Mouse (Mus musculus) embryo, embryonic 11.5 days (tissue): Measurements from ENCODE around the gene Ptprc.

Source experiments
- DNase-seq: peaks from one replicate; pipeline ENCODE4 v3.0.0-alpha.2; 2012; ENCODE audit warnings: low read depth, low spot score

Gene Ptprc

GRCm38 (mm10) chr1:138040556-138040955, 135.0 kb downstream of the Ptprc start:
- no peak for DNase-seq

- no peak for DNase-seq
Observed at GRCm38 (mm10) chr1:138039201-138039600, 136.3 kb downstream of the Ptprc start.

DNA sequence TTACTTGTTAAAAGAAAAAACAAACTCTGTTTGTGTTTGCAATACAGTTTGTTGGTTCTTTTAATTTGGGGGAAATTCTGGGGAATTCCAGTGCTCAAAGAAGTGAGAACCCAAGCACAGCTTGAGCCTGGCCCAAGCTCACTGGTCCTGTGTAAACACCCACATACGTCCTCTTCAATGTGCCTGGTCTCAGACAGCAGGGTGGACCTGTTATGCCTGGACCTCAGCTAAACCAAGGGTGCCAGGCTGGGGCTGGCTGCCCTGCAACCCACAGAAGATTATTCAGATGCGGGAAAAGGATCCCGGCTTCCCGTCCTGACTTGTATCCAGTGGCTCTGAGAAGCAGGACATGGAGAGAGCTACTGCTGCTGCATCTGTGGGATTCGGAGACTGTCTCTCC, 138.0 kb downstream of the Ptprc start:
- DNase-seq: no peak

DNA sequence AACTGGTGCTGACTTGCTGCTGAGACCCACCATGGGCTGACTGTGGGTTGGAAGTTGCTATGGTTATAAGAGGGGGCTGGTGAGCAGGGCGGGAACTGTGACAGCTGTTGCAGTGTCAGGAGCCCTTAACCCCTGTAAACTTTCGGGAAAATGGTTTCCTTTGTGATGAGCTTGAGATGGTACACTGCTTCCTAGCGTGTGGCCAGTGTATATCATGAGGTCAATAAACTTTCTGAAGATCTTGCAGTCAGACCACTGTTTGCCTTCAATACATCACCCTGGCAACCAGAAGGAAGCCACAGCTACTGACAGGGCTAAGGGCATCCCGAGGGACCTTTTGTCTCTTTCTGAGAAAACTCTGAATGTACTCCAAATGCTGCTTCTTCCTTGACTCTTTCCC, 145.9 kb downstream of the Ptprc start:
- DNase-seq: no peak

- no peak for DNase-seq
Observed at GRCm38 (mm10) chr1:138025298-138025697, 150.2 kb downstream of the Ptprc start.

- no peak for DNase-seq
Observed at GRCm38 (mm10) chr1:138023601-138024000, 151.9 kb downstream of the Ptprc start.

DNA sequence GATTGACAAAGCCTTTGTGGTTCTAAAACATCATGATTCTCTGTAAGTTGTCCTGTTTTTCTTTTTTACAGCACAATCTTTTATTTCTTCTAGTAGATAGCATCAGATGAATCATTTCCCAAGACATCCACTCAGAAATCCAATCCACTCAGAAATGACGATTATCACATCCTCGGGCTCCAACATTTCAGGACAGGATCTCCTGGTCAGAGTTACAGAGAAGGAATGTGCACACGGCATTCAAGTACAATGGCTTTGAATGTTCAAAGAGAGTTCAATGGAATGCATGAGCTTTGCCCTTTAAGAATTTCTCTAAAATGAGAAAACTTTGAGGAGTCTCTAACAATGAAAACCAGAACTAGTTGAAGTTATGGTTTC, 152.6 kb downstream of the Ptprc start:
- no peak for DNase-seq

DNA sequence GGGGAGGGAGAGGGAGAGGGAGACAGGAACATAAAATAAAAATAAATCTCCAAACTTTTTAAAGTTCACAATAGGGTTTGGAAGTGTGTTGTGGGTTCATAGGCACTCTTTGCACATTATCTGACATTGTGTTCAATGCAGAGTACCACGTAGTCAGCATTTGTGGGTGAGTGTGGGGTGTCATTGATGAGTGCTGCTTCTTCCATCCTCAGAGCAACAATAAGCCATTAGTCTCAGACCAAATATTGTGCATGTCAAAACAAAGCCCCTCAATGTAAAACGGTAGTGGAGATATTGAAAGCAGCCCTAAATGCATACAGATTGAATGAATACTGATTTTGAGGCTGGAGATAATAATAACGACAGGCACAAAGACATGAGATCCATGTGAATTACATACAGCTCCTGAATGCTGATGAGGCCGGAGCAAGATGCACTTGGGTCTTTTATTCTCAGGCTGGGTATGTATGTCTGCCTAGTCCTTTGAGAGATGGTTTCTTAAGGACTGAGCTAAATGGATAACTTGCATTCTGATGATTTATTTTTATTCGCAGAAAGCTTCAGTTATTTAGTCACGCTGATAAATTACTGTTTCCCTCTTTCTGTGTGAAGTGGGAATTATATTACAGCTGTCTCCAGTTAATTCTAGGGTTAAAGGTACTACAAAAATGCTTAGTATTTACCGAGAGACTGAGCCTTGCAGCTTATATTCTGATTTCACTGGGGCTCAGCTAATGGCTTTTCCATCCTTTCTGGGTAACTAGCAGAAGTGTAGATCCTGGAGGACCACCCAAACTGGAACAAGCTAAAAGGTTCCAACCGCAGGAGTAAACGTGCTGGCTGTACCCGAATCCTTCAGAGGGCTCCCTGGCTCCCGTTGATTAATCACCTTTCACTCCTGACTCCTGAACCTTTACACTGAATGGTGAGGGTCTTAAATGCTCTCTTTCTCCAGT, 153.3 kb downstream of the Ptprc start:
- no peak for DNase-seq
